Mouse (Mus musculus) myocyte (in vitro differentiated cells): ENCODE measurements at regions not wholly inside any gene's neighbourhood (a gene's known extent, or its start where the extent isn't known, plus 50 kb on each side); places are given as distances from the start of the nearest gene placed in this dataset.

ENCODE experiments used
- CEBPB ChIP-seq: IDR thresholded peaks from 2 replicates; pipeline ENCODE4 v1.6.1; 2011; ENCODE audit warnings: mild to moderate bottlenecking, moderate library complexity; ENCODE audit not compliant: poor library complexity, insufficient read depth, severe bottlenecking
- E2F4 ChIP-seq: IDR thresholded peaks from one replicate; pipeline ENCODE4 v1.6.1; 2011; ENCODE audit warnings: mild to moderate bottlenecking, control low read depth, moderate library complexity; ENCODE audit not compliant: insufficient read depth
- MAX ChIP-seq: IDR thresholded peaks from one replicate; pipeline ENCODE4 v1.6.1; 2011; ENCODE audit warnings: low read depth, mild to moderate bottlenecking, control low read depth
- MYOD1 ChIP-seq, 3 experiments: IDR thresholded peaks; one replicate each; pipeline ENCODE4 v1.6.1; 2011; ENCODE audit warnings: control low read depth in 2 of 3, low read depth in 2 of 3, mild to moderate bottlenecking in 2 of 3, moderate library complexity in 1 of 3; ENCODE audit not compliant: insufficient read length in 2 of 3, control insufficient read depth in 1 of 3
- MYOG ChIP-seq, 3 experiments: IDR thresholded peaks; one replicate each; pipeline ENCODE4 v1.6.1; 2011; ENCODE audit warnings: control low read depth in 2 of 3, low read depth in 2 of 3, mild to moderate bottlenecking in 2 of 3; ENCODE audit not compliant: insufficient read length in 2 of 3, control insufficient read depth in 1 of 3, insufficient read depth in 1 of 3
- POLR2A ChIP-seq: IDR thresholded peaks from one replicate; pipeline ENCODE4 v1.6.1; 2011; ENCODE audit warnings: low read depth, mild to moderate bottlenecking, control low read depth, moderate library complexity; ENCODE audit not compliant: insufficient read length
- POLR2AphosphoS2 ChIP-seq: IDR thresholded peaks from one replicate; pipeline ENCODE4 v1.6.1; 2011; ENCODE audit warnings: low read depth, control low read depth; ENCODE audit not compliant: insufficient read length
- REST ChIP-seq: IDR thresholded peaks from one replicate; pipeline ENCODE4 v1.6.1; 2011; ENCODE audit warnings: mild to moderate bottlenecking, control low read depth, moderate library complexity; ENCODE audit not compliant: insufficient read depth, insufficient read length
- SRF ChIP-seq: IDR thresholded peaks from one replicate; pipeline ENCODE4 v1.6.1; 2011; ENCODE audit warnings: low read depth; ENCODE audit not compliant: control insufficient read depth, insufficient read length
- TCF12 ChIP-seq: IDR thresholded peaks from one replicate; pipeline ENCODE4 v1.6.1; 2011; ENCODE audit warnings: mild to moderate bottlenecking, control low read depth; ENCODE audit not compliant: poor library complexity, insufficient read depth, severe bottlenecking
- TCF3 ChIP-seq: IDR thresholded peaks from one replicate; pipeline ENCODE4 v1.6.1; 2011; ENCODE audit warnings: low read depth, control low read depth; ENCODE audit not compliant: insufficient read length
- USF1 ChIP-seq: IDR thresholded peaks from one replicate; pipeline ENCODE4 v1.6.1; 2011; ENCODE audit warnings: low read depth, mild to moderate bottlenecking, control low read depth, moderate library complexity

DNA sequence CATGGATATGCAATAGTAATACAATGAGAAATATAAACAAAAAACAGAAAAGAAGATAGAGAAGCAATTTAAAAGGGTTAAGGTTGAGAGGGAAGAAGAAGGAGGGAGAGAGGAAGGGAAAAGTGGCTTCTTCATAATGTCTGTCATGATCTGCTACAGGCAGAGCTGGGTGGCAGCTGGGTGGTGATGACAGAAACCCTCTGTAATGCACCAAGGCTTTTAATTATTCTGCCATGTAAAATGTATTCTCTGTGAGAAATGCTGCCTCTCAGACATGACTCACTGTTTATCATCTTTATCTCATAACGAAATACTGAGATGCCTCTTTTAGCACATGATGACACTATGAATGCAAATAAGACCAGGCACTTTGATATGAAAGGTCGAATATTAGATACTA lies 435.4 kb downstream of the Prdm13 start:
- no peak for TF ChIP-seq POLR2A
- TF ChIP-seq MYOD1 (IDR thresholded peaks at IDR 0.05; ENCODE audit: control insufficient read depth in 1 of 3, insufficient read length in 2 of 3, low read depth in 2 of 3) = no peak
- no peak for TF ChIP-seq SRF
- no peak for TF ChIP-seq MYOG (IDR thresholded peaks at IDR 0.05; ENCODE audit: control insufficient read depth in 1 of 3, insufficient read depth in 1 of 3, insufficient read length in 2 of 3, low read depth in 2 of 3)
- TF ChIP-seq E2F4 = no peak
- no peak for TF ChIP-seq TCF12
- TF ChIP-seq MAX = no peak
- TF ChIP-seq USF1 = no peak
- TF ChIP-seq CEBPB = no peak
- no peak for TF ChIP-seq TCF3
- TF ChIP-seq POLR2AphosphoS2 = no peak
- TF ChIP-seq REST = no peak
